Mouse (Mus musculus): Measurements from ENCODE around the gene Ncbp2. TPM values are rescaled to one million over a fixed set of nuclear protein-coding genes. Genes with fewer than 3 reads are reported as not detected.

The Ncbp2 gene
- 25.8 and 32.6 TPM in 2 replicates for polyA plus RNA-seq (2012; rRNA removed)

DNA sequence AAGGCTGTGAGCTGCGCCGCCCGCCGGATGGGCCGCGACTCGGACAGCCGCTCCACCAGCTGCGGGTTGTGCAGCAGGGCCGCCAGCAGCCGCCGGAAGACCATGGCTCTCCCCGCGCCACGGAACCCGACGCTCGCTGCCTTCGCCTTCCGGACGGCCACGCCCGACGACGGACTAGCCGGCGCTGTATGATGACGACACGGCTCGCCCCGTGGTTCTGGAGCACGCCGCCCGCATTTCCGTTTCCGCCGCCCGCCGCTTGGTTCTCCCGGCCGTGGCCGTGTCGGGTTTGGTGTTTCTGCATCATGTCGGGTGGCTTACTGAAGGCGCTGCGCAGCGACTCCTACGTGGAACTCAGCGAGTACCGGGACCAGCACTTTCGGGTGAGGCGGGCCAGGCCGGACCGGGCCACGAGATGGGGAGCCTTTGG is at the start of gene Ncbp2, which contains the start of gene 0610012G03Rik:
Gene Ncbp2 (plus strand): TSS at position 169 of the 430 bp plus-strand sequence.
Gene 0610012G03Rik (minus strand): TSS at position 150 of the 430 bp plus-strand sequence.
- H3K36me3 ChIP-seq (ENCODE audit: control insufficient read depth, insufficient read depth, low read length): no peaks in the 10 kb centered on the region
- TF ChIP-seq CTCF (IDR thresholded peaks at IDR 0.05; ENCODE audit: control insufficient read depth, insufficient read depth, insufficient replicate concordance, low read depth, low read length) (no peak), POLR2A (IDR thresholded peaks at IDR 0.05; ENCODE audit: control insufficient read depth, low read depth, low read length) (peak; percentile 90)
- H3K4me1 ChIP-seq (ENCODE audit: control insufficient read depth, insufficient read depth, low read length): no peaks in the 10 kb centered on the region; the same call in 1 of the 2 replicates
- H3K27ac ChIP-seq (ENCODE audit: control insufficient read depth, insufficient read depth, low read depth, low read length): peak within 1 kb of the TSS; percentile 85
- H3K4me3 ChIP-seq (ENCODE audit: control insufficient read depth, low read depth, low read length): peak within 1 kb of the TSS; percentile 99
- no peaks in the 10 kb centered on the region for H3K27me3 ChIP-seq (ENCODE audit: control insufficient read depth, insufficient read depth, low read length)

GRCm38 (mm10) chr16:31898546-31899326 is 49.6 kb upstream of the Ncbp2 start:
- Histone ChIP-seq H3K4me1 (ENCODE audit: control insufficient read depth, insufficient read depth, low read length) (peaks cover 18% of the 10 kb centered on the region), H3K27me3 (ENCODE audit: control insufficient read depth, insufficient read depth, low read length) (no peaks in the 10 kb centered on the region), H3K36me3 (ENCODE audit: control insufficient read depth, insufficient read depth, low read length) (no peaks in the 10 kb centered on the region), H3K27ac (ENCODE audit: control insufficient read depth, insufficient read depth, low read depth, low read length) (no peak overlapping the region), H3K4me3 (ENCODE audit: control insufficient read depth, low read depth, low read length) (peak overlapping the region; percentile 32)
- TF ChIP-seq CTCF (IDR thresholded peaks at IDR 0.05; ENCODE audit: control insufficient read depth, insufficient read depth, insufficient replicate concordance, low read depth, low read length) (no peak), POLR2A (IDR thresholded peaks at IDR 0.05; ENCODE audit: control insufficient read depth, low read depth, low read length) (no peak)

DNA sequence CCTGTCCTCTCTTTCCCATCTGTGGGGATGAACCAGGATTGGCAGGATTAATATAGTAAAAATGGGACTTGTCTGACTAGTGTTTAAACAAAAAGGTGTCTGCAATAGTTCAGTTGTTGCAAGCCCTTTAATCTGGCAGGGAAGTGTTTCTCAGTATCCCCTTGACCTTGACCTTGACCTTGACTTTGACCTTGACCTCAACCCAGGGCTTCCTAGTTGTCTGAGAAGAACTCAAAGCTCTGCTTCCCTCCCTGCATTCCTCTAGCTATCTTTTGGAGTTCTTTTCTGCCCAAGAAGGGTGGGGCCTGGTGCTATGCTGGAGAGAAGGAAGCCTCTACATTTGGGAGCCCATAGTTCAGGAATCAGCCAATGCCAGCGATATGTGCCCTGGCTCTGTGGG is 46.4 kb upstream of the Ncbp2 start:
- H3K36me3 ChIP-seq (ENCODE audit: control insufficient read depth, insufficient read depth, low read length): no peaks in the 10 kb centered on the region
- TF ChIP-seq POLR2A (IDR thresholded peaks at IDR 0.05; ENCODE audit: control insufficient read depth, low read depth, low read length) (no peak), CTCF (IDR thresholded peaks at IDR 0.05; ENCODE audit: control insufficient read depth, insufficient read depth, insufficient replicate concordance, low read depth, low read length) (no peak)
- no peaks in the 10 kb centered on the region for H3K27me3 ChIP-seq (ENCODE audit: control insufficient read depth, insufficient read depth, low read length)
- no peak overlapping the region for H3K4me3 ChIP-seq (ENCODE audit: control insufficient read depth, low read depth, low read length)
- no peak overlapping the region for H3K27ac ChIP-seq (ENCODE audit: control insufficient read depth, insufficient read depth, low read depth, low read length)
- H3K4me1 ChIP-seq (ENCODE audit: control insufficient read depth, insufficient read depth, low read length): peaks cover 17% of the 10 kb centered on the region

DNA sequence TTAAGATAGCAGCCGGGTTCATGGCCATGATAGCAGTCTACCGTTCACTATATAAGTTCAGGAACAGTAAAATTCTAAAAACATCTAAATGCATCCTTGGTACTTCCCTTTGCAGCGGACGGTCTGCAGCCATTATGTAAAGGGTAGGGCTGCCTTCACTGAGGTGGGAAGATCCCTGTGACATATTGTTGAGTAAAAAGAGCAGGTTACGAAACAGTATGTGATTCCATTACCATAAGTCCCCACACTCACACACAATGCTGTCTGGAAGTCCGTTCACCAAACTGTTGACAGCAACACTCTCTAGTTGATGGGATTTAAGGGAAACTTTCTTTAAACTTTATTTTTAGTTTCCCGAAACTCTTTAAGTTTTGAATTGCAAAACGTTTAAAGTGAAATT is 45.1 kb upstream of the Ncbp2 start:
- H3K27ac ChIP-seq (ENCODE audit: control insufficient read depth, insufficient read depth, low read depth, low read length): no peak overlapping the region
- TF ChIP-seq CTCF (IDR thresholded peaks at IDR 0.05; ENCODE audit: control insufficient read depth, insufficient read depth, insufficient replicate concordance, low read depth, low read length): no peak
- TF ChIP-seq POLR2A (IDR thresholded peaks at IDR 0.05; ENCODE audit: control insufficient read depth, low read depth, low read length): no peak
- H3K4me3 ChIP-seq (ENCODE audit: control insufficient read depth, low read depth, low read length): no peak overlapping the region
- H3K27me3 ChIP-seq (ENCODE audit: control insufficient read depth, insufficient read depth, low read length): no peaks in the 10 kb centered on the region
- H3K36me3 ChIP-seq (ENCODE audit: control insufficient read depth, insufficient read depth, low read length): no peaks in the 10 kb centered on the region
- peaks cover 4% of the 10 kb centered on the region for H3K4me1 ChIP-seq (ENCODE audit: control insufficient read depth, insufficient read depth, low read length)

- H3K27ac ChIP-seq (ENCODE audit: control insufficient read depth, insufficient read depth, low read depth, low read length): no peak overlapping the region
- H3K4me1 ChIP-seq (ENCODE audit: control insufficient read depth, insufficient read depth, low read length): no peaks in the 10 kb centered on the region; the same call in 1 of the 2 replicates
- H3K4me3 ChIP-seq (ENCODE audit: control insufficient read depth, low read depth, low read length): no peak overlapping the region
- TF ChIP-seq CTCF (IDR thresholded peaks at IDR 0.05; ENCODE audit: control insufficient read depth, insufficient read depth, insufficient replicate concordance, low read depth, low read length) (peak; percentile 79; the same call in 1 of the 2 replicates), POLR2A (IDR thresholded peaks at IDR 0.05; ENCODE audit: control insufficient read depth, low read depth, low read length) (no peak)
- H3K36me3 ChIP-seq (ENCODE audit: control insufficient read depth, insufficient read depth, low read length): no peaks in the 10 kb centered on the region
- H3K27me3 ChIP-seq (ENCODE audit: control insufficient read depth, insufficient read depth, low read length): no peaks in the 10 kb centered on the region
These were observed 43.0 kb upstream of the Ncbp2 start for GRCm38 (mm10) chr16:31905331-31905730.

GRCm38 (mm10) chr16:31905891-31906825 is 42.2 kb upstream of the Ncbp2 start:
- no peak overlapping the region for H3K27ac ChIP-seq (ENCODE audit: control insufficient read depth, insufficient read depth, low read depth, low read length)
- H3K4me3 ChIP-seq (ENCODE audit: control insufficient read depth, low read depth, low read length): no peak overlapping the region
- no peaks in the 10 kb centered on the region for H3K27me3 ChIP-seq (ENCODE audit: control insufficient read depth, insufficient read depth, low read length)

More at GRCm38 (mm10) chr16:31905891-31906825, 42.2 kb upstream of the Ncbp2 start:
- Histone ChIP-seq H3K4me1 (ENCODE audit: control insufficient read depth, insufficient read depth, low read length) (no peaks in the 10 kb centered on the region; the same call in 1 of the 2 replicates), H3K36me3 (ENCODE audit: control insufficient read depth, insufficient read depth, low read length) (no peaks in the 10 kb centered on the region)
- TF ChIP-seq POLR2A (IDR thresholded peaks at IDR 0.05; ENCODE audit: control insufficient read depth, low read depth, low read length): no peak
- no peak for TF ChIP-seq CTCF (IDR thresholded peaks at IDR 0.05; ENCODE audit: control insufficient read depth, insufficient read depth, insufficient replicate concordance, low read depth, low read length)

Measured in testis, adult 2 months (tissue).